In the genomic region with DNA sequence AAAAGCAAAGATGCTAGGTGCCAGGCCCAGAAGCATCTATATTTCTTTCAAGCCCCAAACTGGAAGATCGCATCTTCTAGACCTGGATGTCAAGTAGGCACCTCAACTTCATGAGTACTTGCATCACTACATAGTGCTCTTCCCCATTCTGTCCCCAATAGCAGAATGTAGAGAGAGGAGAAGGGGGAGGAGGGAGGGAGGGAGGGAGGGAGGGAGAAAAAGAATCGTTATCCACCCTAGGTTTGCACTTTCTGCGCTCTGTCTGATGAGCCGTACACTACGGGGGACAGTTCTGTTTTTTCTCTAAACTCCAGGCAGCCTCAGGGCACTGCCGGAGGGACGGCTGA, we compare ENCODE assay signal across 8 mouse cellular contexts. TPM values are rescaled to one million over a fixed set of nuclear protein-coding genes. Genes with fewer than 3 reads are reported as not detected.
DNase-seq lines count a peak whose midpoint lies in the region; ATAC-seq and TF ChIP-seq lines count a peak whose summit lies in the region.

TSS of gene Fktn (plus strand) at position 295 of the 347 bp plus-strand sequence.

- peak within 1 kb of the TSS; percentile 79 for H3K4me2 ChIP-seq in midbrain, embryonic 13.5 days (replicated peaks)

- no peaks in the 10 kb centered on the region for H3K36me3 ChIP-seq in erythroblast, embryonic 14.5 days (ENCODE audit: control insufficient read depth)
- H3K36me3 ChIP-seq in MEL (ENCODE audit: control insufficient read depth in 1 of 2, insufficient read depth in 2 of 2, low read length in 2 of 2): peaks cover 0 to 10% of the 10 kb centered on the region in 2 experiments; a peak in 2 of 4 replicates
- H3K36me3 ChIP-seq in midbrain, embryonic 13.5 days: no peaks in the 10 kb centered on the region

- WGBS in midbrain, embryonic 13.5 days: 5% methylated on average over 7 of the region's 7 CpGs

- TF ChIP-seq RAD21 in MEL (IDR thresholded peaks at IDR 0.05; ENCODE audit: low read depth, low read length): no peak

- TF ChIP-seq CTCF in MEL (IDR thresholded peaks at IDR 0.05 in 2 of 3, conservative IDR thresholded peaks at IDR 0.05 in 1 of 3; ENCODE audit: control insufficient read depth in 1 of 3, insufficient read depth in 1 of 3, low read depth in 2 of 3, low read length in 3 of 3, poor library complexity in 1 of 3, severe bottlenecking in 1 of 3): no peak

- H3K4me1 ChIP-seq in erythroblast, embryonic 14.5 days (ENCODE audit: control insufficient read depth): peaks cover 19% of the 10 kb centered on the region
- peaks cover 0 to 3% of the 10 kb centered on the region in 2 experiments; a peak in 3 of 4 replicates for H3K4me1 ChIP-seq in MEL (ENCODE audit: control insufficient read depth in 1 of 2, insufficient read depth in 2 of 2, low read length in 2 of 2)
- H3K4me1 ChIP-seq in midbrain, embryonic 13.5 days (replicated peaks): peaks cover 15% of the 10 kb centered on the region

- H3K27ac ChIP-seq in MEL (ENCODE audit: control insufficient read depth, low read depth, low read length): peak within 1 kb of the TSS; percentile 87
- peak within 1 kb of the TSS; percentile 92 for H3K27ac ChIP-seq in midbrain, embryonic 13.5 days

- ATAC-seq in erythroblast, adult 5-6 weeks (replicated peaks; ENCODE audit: low FRiP score, poor library complexity, severe bottlenecking): no peak
- ATAC-seq in granulocyte monocyte progenitor cell, adult 5-6 weeks (replicated peaks; ENCODE audit: poor library complexity, severe bottlenecking): peak; percentile 49
- ATAC-seq in midbrain, embryonic 13.5 days: peak; percentile 88; the same call in 1 of the 2 replicates

- H3K79me2 ChIP-seq in MEL (ENCODE audit: control insufficient read depth, insufficient read depth, low read length, poor library complexity): peaks cover 1% of the 10 kb centered on the region; the same call in 1 of the 2 replicates

- no peak for TF ChIP-seq POLR2A in MEL (IDR thresholded peaks at IDR 0.05; ENCODE audit: control insufficient read depth in 1 of 2, insufficient read depth in 1 of 2, low read depth in 1 of 2, low read length in 2 of 2, poor library complexity in 1 of 2)

- H3K4me3 ChIP-seq in erythroblast, embryonic 14.5 days (replicated peaks): peak within 1 kb of the TSS; percentile 93
- H3K4me3 ChIP-seq in MEL (ENCODE audit: control insufficient read depth in 1 of 2, insufficient read depth in 1 of 2, low read depth in 2 of 2, low read length in 2 of 2): peak within 1 kb of the TSS; percentile 75 to 78
- peak within 1 kb of the TSS; percentile 86 for H3K4me3 ChIP-seq in midbrain, embryonic 13.5 days (replicated peaks)

- peak within 1 kb of the TSS; percentile 74 for H3K9ac ChIP-seq in MEL (ENCODE audit: control insufficient read depth, low read depth, low read length, poor library complexity, severe bottlenecking)
- H3K9ac ChIP-seq in midbrain, embryonic 13.5 days (replicated peaks): peak within 1 kb of the TSS; percentile 93

- no peak for TF ChIP-seq EP300 in MEL (IDR thresholded peaks at IDR 0.05; ENCODE audit: low read depth in 1 of 2, low read length in 2 of 2)

- H3K9me3 ChIP-seq in erythroblast, embryonic 14.5 days (ENCODE audit: control insufficient read depth, low read length): no peaks in the 10 kb centered on the region
- H3K9me3 ChIP-seq in MEL (replicated peaks; ENCODE audit: insufficient read depth, low read length): no peaks in the 10 kb centered on the region
- no peaks in the 10 kb centered on the region for H3K9me3 ChIP-seq in midbrain, embryonic 13.5 days

- no peaks in the 10 kb centered on the region for H3K27me3 ChIP-seq in erythroblast, embryonic 14.5 days (ENCODE audit: control insufficient read depth)
- no peaks in the 10 kb centered on the region for H3K27me3 ChIP-seq in MEL (ENCODE audit: control insufficient read depth in 1 of 2, insufficient read depth in 2 of 2, low read length in 2 of 2)
- H3K27me3 ChIP-seq in midbrain, embryonic 13.5 days: no peaks in the 10 kb centered on the region

- DNase-seq in MEL (ENCODE audit: low read depth, low spot score): no peak
- DNase-seq in layer of hippocampus, postnatal 14 days (ENCODE audit: low spot score in 2 of 2): no peak
- DNase-seq in gastrocnemius, adult 8-10 months (ENCODE audit: low spot score in 2 of 2): no peak
- DNase-seq in B cell, adult 2 months: no peak

TF ChIP-seq in MEL, 35 proteins besides CTCF, POLR2A, EP300 and RAD21:
- TF ChIP-seq GATA1 (IDR thresholded peaks at IDR 0.05; ENCODE audit: low read depth, low read length) (no peak), TBP (IDR thresholded peaks at IDR 0.05; ENCODE audit: low read depth, low read length) (no peak), USF2 (IDR thresholded peaks at IDR 0.05; ENCODE audit: borderline replicate concordance in 1 of 2, insufficient read depth in 1 of 2, low read depth in 1 of 2, low read length in 2 of 2) (no peak), BHLHE40 (IDR thresholded peaks at IDR 0.05; ENCODE audit: borderline replicate concordance, low read depth, low read length) (no peak), SMC3 (IDR thresholded peaks at IDR 0.05; ENCODE audit: low read depth, low read length) (no peak), MYB (IDR thresholded peaks at IDR 0.05; ENCODE audit: low read depth, low read length) (no peak), POLR2AphosphoS2 (IDR thresholded peaks at IDR 0.05; ENCODE audit: low read length) (no peak), MAFK (IDR thresholded peaks at IDR 0.05; ENCODE audit: borderline replicate concordance, low read depth, low read length) (no peak), CHD2 (IDR thresholded peaks at IDR 0.05; ENCODE audit: low read length) (no peak), ZNF384 (IDR thresholded peaks at IDR 0.05; ENCODE audit: low read depth, low read length) (no peak), TAL1 (IDR thresholded peaks at IDR 0.05; ENCODE audit: low read length) (no peak)
TF ChIP-seq in MEL: peak in this region for 0.

RNA-seq across cellular contexts. Expression of gene Fktn, which starts in this region (rescaled TPM):
- polyA plus RNA-seq in erythroblast, embryonic 14.5 days (2012): 0.02 TPM in 1 of 2 replicates, not detected in the other
- 0.21 and 2.9 TPM in 2 replicates for total RNA-seq in erythroblast, adult 5-6 weeks (2015; ENCODE audit: low replicate concordance)
- 0.85 and 1.8 TPM in 2 replicates for total RNA-seq in erythroblast, adult 5-6 weeks (2017; ENCODE audit: low replicate concordance)
- 5.0 and 5.5 TPM in 2 replicates for total RNA-seq in MEL (2012; rRNA removed)
- polyA plus RNA-seq in MEL (2012; ENCODE audit: insufficient read depth in 1 of 2, insufficient read length in 2 of 2, low read depth in 1 of 2, low replicate concordance in 2 of 2, missing spikeins in 1 of 2): 1 to 10 TPM in 1 of 2 experiments, not detected in 1; 7.0 TPM
- 7.6 and 8.9 TPM in 2 replicates for total RNA-seq in granulocyte monocyte progenitor cell, adult 5-6 weeks (2014; fragmentation: Nextera tagmentation)
- total RNA-seq in granulocyte monocyte progenitor cell, adult 5-6 weeks (2017): 3.1 and 4.1 TPM in 2 replicates
- 10 to 100 TPM; 29.6 to 30.1 TPM for total RNA-seq in layer of hippocampus, postnatal 14 days (2021)
- polyA plus RNA-seq in midbrain, embryonic 13.5 days (2015; fragmentation: Nextera tagmentation; extraction: Ambion mirVana): 23.3 and 23.5 TPM in 2 replicates
- 10 to 100 TPM in 1 of 4 experiments, 1 to 10 TPM in 3; 6.2 to 10.7 (median 7.2) TPM for total RNA-seq in gastrocnemius, adult 8-10 months (2022)
